Mouse (Mus musculus): Measurements from ENCODE around the gene Lrmp.

The Lrmp gene

DNA sequence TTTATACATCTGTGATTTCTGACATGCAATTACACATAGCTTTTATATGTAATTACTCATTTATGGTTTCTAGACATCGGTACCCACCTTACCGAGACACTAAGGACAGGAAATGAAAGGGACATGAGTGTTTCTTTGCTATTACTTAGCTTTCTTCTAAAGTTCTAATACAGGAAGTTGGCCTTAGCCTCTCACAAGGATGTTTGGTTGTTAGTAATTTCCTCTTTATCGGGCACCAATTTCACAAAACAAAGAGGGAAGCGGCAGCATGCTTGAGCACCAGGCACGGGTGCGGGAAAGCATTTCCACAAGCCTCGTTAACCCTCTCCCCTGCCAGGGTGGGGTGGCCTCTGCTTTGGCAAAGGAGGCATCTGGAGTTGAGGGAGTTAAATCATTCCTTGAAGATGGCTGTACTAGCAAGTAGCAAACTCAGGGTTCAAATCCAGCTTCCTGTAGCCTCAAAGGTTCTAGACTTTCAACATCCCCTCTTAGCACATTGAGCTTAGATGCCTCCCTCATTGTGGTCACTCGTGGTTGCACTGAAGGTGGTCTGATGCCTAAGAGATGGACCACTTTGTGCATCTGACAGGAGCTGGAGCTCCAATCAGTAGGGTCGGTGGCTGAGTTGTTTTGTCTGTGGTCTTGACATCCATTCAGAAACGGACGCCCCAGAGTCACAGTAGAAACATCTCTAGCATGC, 24.5 kb downstream of the Lrmp start:
- DNase-seq, result no peak

- no peak for DNase-seq
Observed at GRCm38 (mm10) chr6:145140706-145141105, 25.3 kb downstream of the Lrmp start.

GRCm38 (mm10) chr6:145141827-145142226, 26.4 kb downstream of the Lrmp start:
- no peak for DNase-seq

- DNase-seq, result no peak
Observed at GRCm38 (mm10) chr6:145145173-145145572, 29.7 kb downstream of the Lrmp start.

DNA sequence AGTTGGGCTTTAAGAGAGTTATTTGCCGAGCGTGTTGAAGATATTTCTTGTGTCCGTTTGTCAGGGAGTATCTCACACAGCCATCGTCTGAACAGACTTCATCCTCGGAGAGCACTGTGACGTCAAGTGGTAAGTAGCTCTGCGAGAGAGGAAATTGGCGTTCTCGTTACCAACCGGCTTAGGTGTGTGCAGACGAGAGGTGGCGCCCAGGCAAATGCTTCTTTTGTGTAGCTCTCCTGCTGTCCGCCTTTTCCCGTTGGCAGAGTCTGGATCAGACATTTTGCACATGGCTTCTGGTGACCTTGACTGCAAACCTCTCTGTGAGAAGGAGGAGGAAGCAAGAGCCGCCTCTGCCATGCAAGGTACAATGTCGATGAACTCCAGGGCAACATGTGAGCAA, 32.3 kb downstream of the Lrmp start:
- no peak for DNase-seq

- no peak for DNase-seq
Observed at GRCm38 (mm10) chr6:145149054-145149453, 33.6 kb downstream of the Lrmp start.

GRCm38 (mm10) chr6:145158619-145159018, 43.2 kb downstream of the Lrmp start:
- DNase-seq, result no peak

- DNase-seq, result no peak
Observed at GRCm38 (mm10) chr6:145160581-145160980, 45.1 kb downstream of the Lrmp start.

DNA sequence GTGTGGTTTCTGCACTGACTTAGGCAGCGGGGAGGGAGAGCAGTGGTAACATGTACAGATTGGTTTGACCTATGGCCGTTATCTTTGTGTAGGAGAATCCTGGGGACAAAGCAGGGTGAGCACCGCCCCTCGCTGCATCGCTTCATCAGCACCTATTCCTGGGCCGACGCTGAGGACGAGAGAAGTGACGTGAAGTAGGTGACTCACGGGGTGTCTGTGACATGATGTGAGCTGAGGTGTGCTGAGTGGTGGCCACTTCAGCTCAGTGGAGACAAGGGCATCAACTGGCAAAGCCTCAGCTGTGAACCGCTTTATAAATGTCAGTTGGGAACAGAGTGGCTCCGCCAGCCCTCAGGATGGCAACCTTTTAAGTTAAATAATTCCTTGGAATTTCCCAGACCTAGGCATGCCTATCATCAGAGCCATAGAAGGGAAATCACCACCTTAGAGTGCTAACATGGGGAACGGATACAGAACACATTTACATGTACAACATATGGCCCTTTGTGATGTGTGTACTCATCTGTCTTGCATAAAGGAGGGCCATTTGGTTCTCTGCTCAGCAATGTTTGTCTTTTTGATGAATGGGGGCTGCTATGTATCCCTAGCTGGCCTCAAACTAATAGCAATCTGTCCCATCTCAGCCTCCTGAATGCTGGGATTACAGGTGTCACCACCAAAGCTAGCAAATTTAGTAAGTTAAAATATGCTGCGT, 56.6 kb downstream of the Lrmp start:
- DNase-seq, result no peak

GRCm38 (mm10) chr6:145173781-145174191, 58.3 kb downstream of the Lrmp start:
- peak; percentile 39 for DNase-seq

DNA sequence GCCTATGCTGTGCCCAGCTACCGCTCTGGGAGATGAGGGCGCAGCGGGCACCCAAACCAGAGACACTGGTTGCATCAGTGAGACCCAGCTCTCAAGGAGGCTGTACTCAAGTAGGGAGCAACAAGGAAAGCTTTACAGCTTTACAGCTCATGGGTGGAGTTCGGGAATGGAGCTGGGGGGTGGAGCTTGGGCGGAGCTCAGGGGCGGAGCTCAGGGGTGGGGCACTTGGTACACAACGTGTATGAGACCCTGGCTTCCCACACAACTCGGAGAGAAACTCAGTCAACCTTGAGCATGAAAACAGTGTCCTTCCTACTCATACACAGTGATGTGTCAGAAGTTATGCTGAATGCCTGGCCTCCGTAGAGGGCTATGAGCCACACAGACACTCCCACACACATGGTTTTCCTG, 60.1 kb downstream of the Lrmp start:
- no peak for DNase-seq

DNA sequence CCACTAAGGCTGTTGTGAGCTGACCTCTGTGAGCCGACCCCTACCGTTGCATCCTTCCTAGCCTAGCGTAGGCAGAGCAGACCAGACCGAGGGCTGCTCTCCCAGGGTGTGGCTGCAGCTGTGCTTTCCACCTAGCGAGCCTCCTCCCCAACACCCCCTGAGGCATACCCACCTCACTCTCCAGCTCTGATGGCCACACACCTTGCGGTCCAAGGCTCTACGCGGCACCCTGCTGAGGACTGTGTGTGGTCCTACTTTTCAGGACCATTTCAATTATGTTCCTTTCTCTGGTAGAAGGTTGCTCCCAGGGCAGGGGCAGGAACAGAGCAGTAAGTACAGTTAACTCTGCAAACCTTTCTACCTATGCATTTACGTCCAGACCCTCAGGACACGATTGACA, 61.0 kb downstream of the Lrmp start:
- no peak for DNase-seq

DNA sequence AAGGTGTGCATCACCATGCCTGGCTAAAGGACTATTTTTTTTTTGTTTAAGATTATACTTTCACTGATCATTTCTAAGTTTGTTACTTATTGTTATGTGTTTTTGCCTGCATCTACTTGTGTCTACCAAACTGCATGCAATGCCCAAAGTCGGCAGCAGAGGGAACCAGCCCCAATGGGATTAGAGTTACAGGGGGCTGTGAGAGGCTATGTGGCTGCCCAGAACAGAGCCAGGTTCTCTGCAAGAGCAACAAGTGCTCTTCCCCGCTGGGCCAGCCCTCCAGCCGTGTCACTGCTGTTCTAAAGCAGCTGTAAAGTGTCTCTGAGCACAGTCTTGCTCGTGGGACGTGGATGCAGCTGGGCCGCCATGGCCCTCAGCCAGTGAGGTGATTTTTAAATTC, 64.2 kb downstream of the Lrmp start:
- peak; percentile 60 for DNase-seq

GRCm38 (mm10) chr6:145182044-145182443, 66.6 kb downstream of the Lrmp start:
- DNase-seq, result no peak

GRCm38 (mm10) chr6:145186096-145186495, 70.6 kb downstream of the Lrmp start:
- DNase-seq, result no peak

DNA sequence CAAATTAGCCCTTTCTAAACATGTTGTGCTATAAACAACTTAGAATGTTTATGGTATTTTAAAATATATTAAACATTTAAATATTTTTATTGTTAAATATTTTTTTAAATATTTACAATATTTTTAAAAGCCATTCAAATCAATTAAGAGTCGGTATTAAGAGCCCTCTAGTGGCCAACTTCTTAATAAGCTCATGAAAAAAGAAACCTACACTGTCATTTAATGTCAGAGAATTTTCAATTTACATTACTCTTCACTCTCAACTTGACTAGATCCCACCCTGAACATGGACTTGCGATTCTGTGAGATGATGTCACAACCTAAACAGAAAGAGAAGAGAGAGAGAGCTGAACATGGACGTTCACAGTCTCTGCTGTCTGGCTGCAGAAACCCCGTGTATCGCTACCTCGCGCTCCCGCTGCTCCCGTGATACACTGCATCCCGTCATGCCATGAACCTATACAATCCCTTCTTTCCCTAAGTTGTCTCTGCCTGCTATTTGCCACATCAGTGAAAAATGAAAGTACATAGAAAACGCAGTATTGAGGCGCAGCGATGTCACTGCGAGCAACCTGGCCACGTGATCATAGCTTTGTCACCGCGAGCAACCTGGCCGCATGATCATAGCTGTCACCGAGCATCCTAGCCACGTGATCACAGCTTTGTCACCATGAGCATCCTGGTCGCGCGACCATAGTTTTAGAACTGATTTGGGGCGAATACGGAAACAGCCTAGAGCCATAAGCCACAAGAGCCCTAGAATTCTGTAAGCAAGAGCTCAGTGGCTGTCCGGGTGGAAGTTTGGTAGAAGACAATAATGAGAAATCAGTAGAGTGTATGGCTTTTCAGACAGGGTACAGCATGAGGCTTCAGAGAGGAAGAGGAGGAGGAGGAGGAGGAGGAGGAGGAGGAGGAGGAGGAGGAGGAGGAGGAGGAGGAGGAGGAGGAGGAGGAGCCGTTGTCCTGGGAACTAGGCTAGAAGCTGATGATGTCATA, 71.9 kb downstream of the Lrmp start:
- DNase-seq, result peak; percentile 38

DNA sequence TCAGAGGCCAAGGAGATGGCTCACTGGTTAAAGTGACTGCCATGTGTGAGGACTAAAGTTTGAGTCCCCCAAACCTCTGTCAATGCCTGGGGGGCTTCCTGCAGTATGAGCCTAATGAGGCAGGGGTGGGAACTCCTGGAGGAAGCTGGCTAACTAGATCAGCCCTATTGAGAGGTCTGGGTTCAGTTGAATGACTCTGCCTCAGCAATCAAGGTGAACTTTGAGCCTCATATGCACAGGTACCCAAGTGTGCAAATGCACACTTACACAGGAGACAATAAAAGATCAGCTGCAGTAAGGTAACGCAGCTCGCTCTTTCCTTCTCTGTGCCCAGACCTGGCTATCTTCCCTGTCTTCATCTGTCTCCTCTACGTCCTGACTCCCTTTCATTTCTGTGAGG, 77.6 kb downstream of the Lrmp start:
- no peak for DNase-seq

DNA sequence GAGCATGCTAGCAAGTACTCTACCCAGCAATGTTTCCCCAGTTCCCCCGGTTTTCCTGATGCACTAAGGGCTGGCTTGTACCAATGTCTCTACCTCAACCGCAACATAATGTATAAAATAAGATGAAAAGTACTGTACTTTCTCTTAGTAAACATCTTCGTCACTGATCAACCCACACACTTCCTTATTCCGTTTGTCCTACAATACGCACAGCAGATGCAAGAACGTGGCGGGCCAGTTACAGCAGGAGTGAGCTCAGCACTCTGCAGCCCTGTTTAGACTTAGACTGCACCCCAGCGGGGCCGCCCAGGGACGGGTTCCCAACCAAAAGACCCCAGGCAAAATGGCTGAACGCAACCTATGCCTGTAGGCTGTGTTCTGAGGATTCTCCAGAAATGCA, 78.0 kb downstream of the Lrmp start:
- no peak for DNase-seq

GRCm38 (mm10) chr6:145197949-145198686, 82.7 kb downstream of the Lrmp start:
- DNase-seq, result no peak

- DNase-seq, result no peak
Observed at GRCm38 (mm10) chr6:145202432-145203125, 87.1 kb downstream of the Lrmp start.

DNA sequence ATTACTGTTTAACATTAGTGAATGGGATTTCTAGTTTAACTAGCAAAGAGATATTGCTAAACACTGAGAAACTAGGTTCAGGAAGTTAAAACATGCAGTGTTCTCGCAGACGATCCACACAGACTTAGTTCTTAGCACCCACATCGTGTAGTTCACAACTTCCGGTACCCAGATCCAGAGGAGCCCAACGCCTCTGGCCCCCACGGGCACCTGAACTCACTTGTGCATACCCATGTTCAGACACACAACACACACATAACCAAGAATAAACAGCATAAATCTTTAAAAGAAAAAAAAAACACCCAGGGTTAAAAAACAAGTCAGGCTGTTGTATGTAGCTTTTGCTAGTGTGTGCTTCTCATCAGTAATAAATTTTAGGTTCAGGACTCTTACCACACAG, 89.0 kb downstream of the Lrmp start:
- DNase-seq, result no peak

GRCm38 (mm10) chr6:145205142-145205541, 89.7 kb downstream of the Lrmp start:
- DNase-seq, result no peak

All from right cerebral cortex, postnatal 14 days (tissue).